Mouse (Mus musculus) left cerebral cortex, adult 9 months (tissue): Measurements from ENCODE around the gene Sycp3.
A peak's percentile ranks its signal among the peaks of the same experiment; 100 is the strongest.
"Not testable (repeated sequence)": the region's sequence is repeated elsewhere in the genome, so short reads cannot be mapped to it uniquely, and the experiment has no call there.

Experiments
- DNase-seq, 2 experiments: peaks; one replicate each; pipeline ENCODE4 v3.0.0; 2022; ENCODE audit warnings: low spot score in 2 of 2

The Sycp3 gene

GRCm38 (mm10) chr10:88501370-88501769, 42.0 kb downstream of the Sycp3 start:
- no peak for DNase-seq

DNA sequence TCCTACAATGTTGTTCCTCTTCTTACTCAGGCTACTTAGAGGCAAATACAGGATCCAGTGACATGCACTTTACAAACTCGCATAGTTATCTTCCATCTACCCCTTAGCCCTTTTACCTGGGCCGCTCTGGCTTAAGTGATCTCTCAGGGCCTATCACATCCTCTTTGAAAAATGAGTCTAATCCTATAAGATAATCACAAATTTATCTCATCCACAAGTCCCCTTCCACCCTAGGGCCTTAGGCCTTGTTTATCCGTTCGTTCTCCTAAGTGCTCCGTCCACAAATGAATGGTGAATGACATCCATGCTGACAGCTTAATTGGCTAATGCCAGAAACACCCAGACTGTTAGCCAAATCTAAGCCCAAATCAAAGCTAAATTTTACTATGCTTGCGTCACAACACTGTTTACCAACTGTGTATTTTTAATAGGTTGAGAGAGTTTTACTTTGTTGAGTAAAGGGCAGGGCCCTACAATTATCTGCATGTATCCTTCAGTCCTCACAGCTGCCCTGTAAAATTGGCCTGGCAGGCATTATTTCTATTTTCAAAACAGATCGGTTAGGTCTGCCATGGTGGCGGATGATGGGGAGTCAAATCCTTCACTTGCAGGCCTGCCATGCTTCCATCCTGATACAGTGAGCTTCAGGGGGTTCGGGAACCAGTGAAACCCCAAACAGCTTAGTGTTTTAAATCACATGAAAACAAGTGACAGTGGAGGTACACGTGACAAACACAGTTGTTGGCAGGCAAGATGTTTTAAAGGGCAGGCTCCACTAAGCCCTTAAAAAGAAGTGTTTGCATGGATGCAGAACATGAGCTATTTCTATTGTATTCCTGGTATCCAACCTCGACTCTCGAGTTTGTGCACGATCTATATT, 42.8 kb downstream of the Sycp3 start:
- DNase-seq: no peak

- DNase-seq: no peak
These were observed 43.5 kb downstream of the Sycp3 start for GRCm38 (mm10) chr10:88502919-88503318.

- DNase-seq: peak; percentile 31 to 63
These were observed 44.3 kb downstream of the Sycp3 start, which contains the start of gene Chpt1 for GRCm38 (mm10) chr10:88503421-88504314. Gene Chpt1, minus strand, starts transcription at chr10:88504073.

- no peak for DNase-seq
These were observed 45.1 kb downstream of the Sycp3 start for GRCm38 (mm10) chr10:88504481-88504880.

DNA sequence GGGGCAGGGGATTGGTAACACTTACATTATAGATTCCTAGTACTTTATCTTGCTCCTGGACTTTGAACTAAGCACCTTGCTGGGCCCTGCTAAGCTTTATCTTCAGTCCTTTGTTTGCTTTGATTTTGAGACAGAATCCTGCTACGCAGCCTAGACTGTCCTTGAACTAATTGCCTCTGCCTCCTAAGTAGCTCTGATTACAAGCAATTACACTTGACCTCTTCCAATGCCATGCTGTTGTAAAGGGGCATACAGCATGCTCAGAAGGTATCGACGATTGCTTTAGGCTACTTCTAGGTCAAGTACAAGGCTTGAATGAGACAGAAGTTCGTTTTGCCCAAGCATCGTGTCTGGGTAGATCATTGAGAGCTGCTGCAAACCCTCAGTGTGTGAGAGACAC, 45.9 kb downstream of the Sycp3 start:
- no peak for DNase-seq

- DNase-seq: no peak
These were observed 48.3 kb downstream of the Sycp3 start for GRCm38 (mm10) chr10:88507691-88508143.

DNA sequence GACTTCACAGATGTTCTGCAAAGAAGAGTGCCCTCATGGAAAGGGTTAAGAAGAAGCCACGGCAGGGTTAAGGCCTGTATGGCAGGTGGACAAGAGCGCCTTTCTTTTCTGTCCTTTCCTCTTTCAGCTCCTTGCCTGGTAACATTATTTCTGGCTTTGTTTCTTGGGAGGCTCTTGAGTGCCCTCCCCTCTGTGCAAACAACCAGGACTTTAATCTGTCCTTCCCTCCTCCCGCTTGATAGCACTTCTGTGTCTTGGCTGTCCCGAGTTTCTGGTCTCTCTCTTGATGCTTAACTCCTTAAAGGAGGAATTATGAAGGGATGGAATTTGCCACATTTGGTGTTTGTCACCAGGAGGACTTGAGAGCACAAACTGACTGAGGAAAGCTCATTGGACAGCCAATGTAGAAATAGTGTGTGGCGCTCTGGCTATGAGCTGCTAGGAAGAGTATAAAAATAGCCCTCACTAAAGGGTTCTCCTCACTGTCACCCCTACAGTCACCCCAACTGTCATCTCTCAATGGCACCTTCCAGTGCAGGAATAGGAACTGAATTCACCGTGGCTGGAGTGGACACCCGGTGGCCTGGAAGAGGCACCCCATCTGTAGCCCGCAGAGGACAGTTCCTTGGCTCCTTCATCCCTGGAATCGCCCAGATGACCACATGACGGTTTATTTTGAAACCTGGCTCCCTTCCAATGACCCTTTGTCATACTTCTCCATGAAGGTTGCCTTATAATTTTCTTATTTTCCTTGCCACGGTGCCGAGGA, 51.3 kb downstream of the Sycp3 start:
- DNase-seq: no peak

GRCm38 (mm10) chr10:88511355-88511754, 52.0 kb downstream of the Sycp3 start:
- no peak for DNase-seq

DNA sequence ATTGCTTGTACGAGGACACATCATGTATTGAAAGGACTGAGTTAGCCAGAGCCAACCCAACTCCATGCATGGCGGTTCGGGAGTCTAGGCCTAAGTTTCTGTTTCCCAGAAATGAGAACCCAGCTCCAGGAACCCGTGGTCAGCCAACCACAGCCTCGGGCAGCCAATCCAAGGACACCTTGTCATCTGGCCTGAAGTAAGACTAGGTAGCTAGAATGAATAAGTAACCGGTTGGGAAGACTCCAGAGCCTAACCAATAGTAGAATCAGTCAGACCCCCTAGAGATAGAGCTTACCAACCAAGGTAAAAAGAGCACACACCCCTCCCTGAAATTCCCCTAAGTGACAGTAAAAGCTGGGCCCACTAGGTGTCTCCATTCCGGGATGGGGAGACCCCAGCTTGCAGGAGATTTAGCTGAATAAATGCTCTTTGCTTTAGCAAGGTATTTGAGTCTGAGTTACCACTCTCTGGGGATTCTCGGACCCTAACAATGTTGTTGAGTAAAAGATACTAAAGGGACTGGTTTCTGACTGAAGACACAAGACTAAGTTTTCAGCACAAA, 54.3 kb downstream of the Sycp3 start:
- DNase-seq: no peak

DNA sequence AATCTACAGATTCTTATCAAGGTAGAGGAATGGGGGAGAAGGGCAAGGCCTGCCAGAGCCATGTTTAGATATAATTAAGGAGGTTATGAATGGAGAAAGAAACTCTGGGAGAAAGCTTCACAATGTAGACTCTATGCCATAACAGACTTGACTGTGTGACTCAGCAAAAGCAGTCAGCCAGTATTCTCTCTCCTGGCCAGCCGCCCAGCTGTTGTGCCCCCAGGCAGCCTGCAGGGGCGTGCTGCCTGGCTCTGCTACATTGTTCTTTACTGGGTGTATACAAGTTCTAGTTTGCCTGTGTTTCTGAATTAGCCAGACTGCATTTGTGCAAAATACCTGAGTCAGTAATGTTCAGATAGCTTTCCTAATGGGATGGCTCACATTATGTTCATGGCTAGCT, 55.1 kb downstream of the Sycp3 start:
- DNase-seq: peak in 1 of 2 experiments; percentile 52

DNA sequence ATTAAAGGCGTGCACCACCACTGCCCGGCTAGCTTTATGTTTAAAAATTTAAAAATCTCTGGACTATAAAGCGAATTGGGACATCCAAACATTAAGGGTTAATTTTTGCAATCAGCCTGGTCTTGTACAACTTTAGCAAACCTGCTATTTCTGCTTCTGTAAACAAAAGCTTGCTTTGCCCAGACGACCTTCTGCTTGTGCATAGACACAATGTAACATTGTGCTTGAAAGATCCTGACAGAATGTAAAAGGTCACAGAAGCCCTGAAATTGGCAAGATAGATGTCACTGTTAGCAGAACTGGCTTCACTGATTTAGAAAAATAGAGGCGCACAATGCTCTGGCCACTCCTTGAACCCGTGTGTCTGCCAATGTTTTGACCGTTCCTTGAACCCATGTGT, 55.7 kb downstream of the Sycp3 start:
- DNase-seq: not testable (repeated sequence)

DNA sequence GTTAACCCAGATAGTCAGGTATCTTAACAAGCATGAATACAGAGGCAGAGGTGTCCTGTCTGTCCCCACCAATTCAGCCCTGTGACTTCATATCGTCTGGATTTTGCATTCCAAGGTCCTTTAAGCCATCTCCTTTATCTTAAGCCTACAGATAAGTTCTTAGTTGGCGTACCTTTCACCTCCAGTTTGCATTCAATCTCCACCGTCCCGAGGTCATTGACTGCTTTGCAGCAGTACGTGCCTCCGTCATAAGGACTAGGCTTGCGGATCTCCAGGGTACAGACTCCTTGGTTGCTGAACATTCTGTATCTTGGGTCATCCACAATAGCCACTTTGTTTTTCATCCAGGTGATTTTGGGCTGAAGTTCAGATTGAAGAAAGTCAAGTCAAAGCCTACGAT, 63.4 kb downstream of the Sycp3 start:
- DNase-seq: no peak
